Mouse (Mus musculus) stomach, embryonic 14.5 days (tissue): ENCODE data around the gene Ttll11. TPM values are rescaled to one million over a fixed set of nuclear protein-coding genes. Genes with fewer than 3 reads are reported as not detected.

Source experiments
- ATAC-seq: fragments of 200-750 bp; cut with Nextera tagmentation; 2 replicates; pipeline ENCODE4 v1.8.0; 2017; ENCODE audit warnings: low read depth, moderate TSS enrichment; ENCODE audit not compliant: insufficient number of reproducible peaks, insufficient read depth, low FRiP score
- H3K27ac ChIP-seq: fragments of 300-500 bp; sonication (generic); 2 replicates; pipeline ENCODE4 v1.5.1; 2014; ENCODE audit warnings: mild to moderate bottlenecking, low read length, moderate library complexity, mixed read lengths
- H3K27me3 ChIP-seq: fragments of 300-500 bp; sonication (generic); 2 replicates; pipeline ENCODE4 v1.6.1; 2014; ENCODE audit warnings: low read length, control low read depth, mixed read lengths; ENCODE audit not compliant: control insufficient read depth, insufficient read depth
- H3K36me3 ChIP-seq: fragments of 300-500 bp; sonication (generic); 2 replicates; pipeline ENCODE4 v1.6.1; 2014; ENCODE audit warnings: mild to moderate bottlenecking, control low read depth, low read length, moderate library complexity, mixed read lengths; ENCODE audit not compliant: control insufficient read depth, insufficient read depth
- H3K4me1 ChIP-seq: fragments of 300-500 bp; sonication (generic); 2 replicates; pipeline ENCODE4 v1.6.1; 2014; ENCODE audit warnings: low read length, control low read depth, mixed read lengths; ENCODE audit not compliant: control insufficient read depth, insufficient read depth
- H3K4me2 ChIP-seq: fragments of 300-500 bp; sonication (generic); replicated peaks from 2 replicates; pipeline ENCODE4 v1.6.1; 2014; ENCODE audit warnings: low read depth, low read length, control low read depth
- H3K4me3 ChIP-seq: fragments of 300-500 bp; sonication (generic); 2 replicates; pipeline ENCODE4 v1.5.1; 2014; ENCODE audit warnings: low read depth, low read length, control low read depth
- H3K9ac ChIP-seq: fragments of 300-500 bp; sonication (generic); replicated peaks from 2 replicates; pipeline ENCODE4 v1.6.1; 2014; ENCODE audit warnings: low read depth, mild to moderate bottlenecking, control low read depth, low read length, moderate library complexity, mixed read lengths
- H3K9me3 ChIP-seq: fragments of 300-500 bp; sonication (generic); 2 replicates; pipeline ENCODE4 v1.6.1; 2016; ENCODE audit warnings: low read depth, low read length, control low read depth; ENCODE audit not compliant: control insufficient read depth
- whole genome bisulfite sequencing: fragments of 180-500 bp; shearing (Covaris S2); extraction: QIAGEN DNeasy Blood & Tissue Kit; methylation state at CpG from one replicate; pipeline ENCODE4 v1.1.7; 2014; 5-methylcytosine and 5-hydroxymethylcytosine counted together
- polyA plus RNA-seq: library from polyadenylated mRNA; unstranded; fragments of >200 nt; fragmentation: Nextera tagmentation; extraction: Ambion mirVana; gene quantifications from 2 replicates; pipeline ENCODE4 v1.2.1, GENCODE M21; 2014

Gene Ttll11
- polyA plus RNA-seq, 1 experiment from 2014 or later = 0.41 TPM

- 24% methylated on average over 7 of the region's 7 CpGs for WGBS
- H3K36me3 ChIP-seq = no peaks in the 10 kb centered on the region
- no peak overlapping the region for H3K27ac ChIP-seq
- no peaks in the 10 kb centered on the region for H3K27me3 ChIP-seq
- H3K4me1 ChIP-seq = 0 out of 2 replicates have a peak, but pooled peaks cover 3% of the 10 kb centered on the region
- H3K4me3 ChIP-seq = no peak overlapping the region
- H3K4me2 ChIP-seq = no peak overlapping the region
- no peak for ATAC-seq
- H3K9me3 ChIP-seq = no peaks in the 10 kb centered on the region
- no peak overlapping the region for H3K9ac ChIP-seq
Measured at GRCm38 (mm10) chr2:35884296-35884695, 95.4 kb downstream of the Ttll11 start.

GRCm38 (mm10) chr2:35882336-35882987, 97.3 kb downstream of the Ttll11 start:
- Histone ChIP-seq H3K27me3 (no peaks in the 10 kb centered on the region), H3K9ac (no peak overlapping the region), H3K4me2 (no peak overlapping the region), H3K4me3 (no peak overlapping the region), H3K36me3 (no peaks in the 10 kb centered on the region), H3K9me3 (no peaks in the 10 kb centered on the region), H3K4me1 (0 out of 2 replicates have a peak, but pooled peaks cover 3% of the 10 kb centered on the region), H3K27ac (peak overlapping the region; percentile 80; the same call in 1 of the 2 replicates)
- ATAC-seq = no peak
- WGBS = 45% methylated on average over 9 of the region's 9 CpGs

- Histone ChIP-seq H3K4me3 (no peak overlapping the region), H3K9ac (no peak overlapping the region), H3K27ac (peak overlapping the region; percentile 80), H3K4me1 (0 out of 2 replicates have a peak, but pooled peaks cover 3% of the 10 kb centered on the region), H3K9me3 (no peaks in the 10 kb centered on the region), H3K4me2 (no peak overlapping the region), H3K27me3 (no peaks in the 10 kb centered on the region), H3K36me3 (no peaks in the 10 kb centered on the region)
- no peak for ATAC-seq
- 78% methylated on average over 9 of the region's 9 CpGs for WGBS
Measured at GRCm38 (mm10) chr2:35881896-35882295, 97.8 kb downstream of the Ttll11 start.

GRCm38 (mm10) chr2:35880362-35880761, 99.4 kb downstream of the Ttll11 start:
- H3K4me1 ChIP-seq = 0 out of 2 replicates have a peak, but pooled peaks cover 3% of the 10 kb centered on the region
- no peak overlapping the region for H3K9ac ChIP-seq
- WGBS = 51% methylated on average over 7 of the region's 7 CpGs
- no peak for ATAC-seq
- no peaks in the 10 kb centered on the region for H3K9me3 ChIP-seq
- H3K27me3 ChIP-seq = no peaks in the 10 kb centered on the region
- H3K36me3 ChIP-seq = no peaks in the 10 kb centered on the region
- H3K4me3 ChIP-seq = no peak overlapping the region
- peak overlapping the region; percentile 76 for H3K27ac ChIP-seq
- H3K4me2 ChIP-seq = no peak overlapping the region

- no peak overlapping the region for H3K9ac ChIP-seq
- no peaks in the 10 kb centered on the region for H3K27me3 ChIP-seq
- no peak overlapping the region for H3K4me2 ChIP-seq
- no peak overlapping the region for H3K4me3 ChIP-seq
- H3K9me3 ChIP-seq = no peaks in the 10 kb centered on the region
- no peak for ATAC-seq
- H3K36me3 ChIP-seq = no peaks in the 10 kb centered on the region
- 0 out of 2 replicates have a peak, but pooled peaks cover 3% of the 10 kb centered on the region for H3K4me1 ChIP-seq
- WGBS = 78% methylated on average over 4 of the region's 4 CpGs
- H3K27ac ChIP-seq = peak overlapping the region; percentile 76
Measured at GRCm38 (mm10) chr2:35879887-35880286, 99.8 kb downstream of the Ttll11 start.

GRCm38 (mm10) chr2:35878506-35878905, 101.2 kb downstream of the Ttll11 start:
- 98% methylated on average over 3 of the region's 3 CpGs for WGBS
- Histone ChIP-seq H3K9ac (no peak overlapping the region), H3K9me3 (no peaks in the 10 kb centered on the region), H3K36me3 (no peaks in the 10 kb centered on the region), H3K4me2 (no peak overlapping the region), H3K27ac (no peak overlapping the region), H3K27me3 (no peaks in the 10 kb centered on the region), H3K4me3 (no peak overlapping the region), H3K4me1 (0 out of 2 replicates have a peak, but pooled peaks cover 3% of the 10 kb centered on the region)
- no peak for ATAC-seq

GRCm38 (mm10) chr2:35875572-35875971, 104.1 kb downstream of the Ttll11 start:
- no peaks in the 10 kb centered on the region for H3K36me3 ChIP-seq
- H3K27ac ChIP-seq = no peak overlapping the region
- no peak overlapping the region for H3K9ac ChIP-seq
- H3K4me3 ChIP-seq = no peak overlapping the region
- H3K9me3 ChIP-seq = no peaks in the 10 kb centered on the region
- 78% methylated on average over 7 of the region's 7 CpGs for WGBS
- no peaks in the 10 kb centered on the region for H3K4me1 ChIP-seq
- H3K4me2 ChIP-seq = no peak overlapping the region
- no peaks in the 10 kb centered on the region for H3K27me3 ChIP-seq
- no peak for ATAC-seq

- ATAC-seq = no peak
- Histone ChIP-seq H3K4me1 (no peaks in the 10 kb centered on the region), H3K27ac (no peak overlapping the region), H3K36me3 (no peaks in the 10 kb centered on the region), H3K9me3 (no peaks in the 10 kb centered on the region), H3K9ac (no peak overlapping the region), H3K4me2 (no peak overlapping the region), H3K27me3 (no peaks in the 10 kb centered on the region), H3K4me3 (no peak overlapping the region)
- 60% methylated on average over 8 of the region's 8 CpGs for WGBS
Measured at GRCm38 (mm10) chr2:35874421-35874820, 105.3 kb downstream of the Ttll11 start.

- ATAC-seq = no peak
- Histone ChIP-seq H3K27me3 (no peaks in the 10 kb centered on the region), H3K36me3 (no peaks in the 10 kb centered on the region), H3K4me2 (no peak overlapping the region), H3K9ac (no peak overlapping the region), H3K4me3 (no peak overlapping the region), H3K4me1 (no peaks in the 10 kb centered on the region), H3K27ac (no peak overlapping the region), H3K9me3 (no peaks in the 10 kb centered on the region)
- WGBS = 76% methylated on average over 2 of the region's 2 CpGs
Measured at GRCm38 (mm10) chr2:35869165-35869564, 110.5 kb downstream of the Ttll11 start.
